Mouse (Mus musculus) spleen, postnatal 14 days (tissue): ENCODE results near the gene Kcnk12.
A peak's percentile ranks its signal among the peaks of the same experiment; 100 is the strongest.

Source experiments
- DNase-seq, 2 experiments: peaks; one replicate each; pipeline ENCODE4 v3.0.0; 2021 to 2022; ENCODE audit warnings: low spot score in 2 of 2

The Kcnk12 gene

GRCm38 (mm10) chr17:87797688-87798291 lies at the start of gene Kcnk12:
Gene Kcnk12 (minus strand): TSS chr17:87797994.
- DNase-seq = no peak

GRCm38 (mm10) chr17:87842156-87842555 lies 44.4 kb upstream of the Kcnk12 start:
- DNase-seq = no peak

GRCm38 (mm10) chr17:87840079-87840478 lies 42.3 kb upstream of the Kcnk12 start:
- DNase-seq = no peak

- DNase-seq = no peak
Measured at GRCm38 (mm10) chr17:87834850-87835249, 37.1 kb upstream of the Kcnk12 start.

GRCm38 (mm10) chr17:87826909-87827308 lies 29.1 kb upstream of the Kcnk12 start:
- no peak for DNase-seq

GRCm38 (mm10) chr17:87826036-87826560 lies 28.3 kb upstream of the Kcnk12 start:
- no peak for DNase-seq

GRCm38 (mm10) chr17:87825454-87826008 lies 27.7 kb upstream of the Kcnk12 start:
- no peak for DNase-seq

GRCm38 (mm10) chr17:87823031-87823430 lies 25.2 kb upstream of the Kcnk12 start:
- no peak for DNase-seq

- DNase-seq = no peak
Measured at GRCm38 (mm10) chr17:87809556-87809955, 11.8 kb upstream of the Kcnk12 start.

- DNase-seq = no peak
Measured at GRCm38 (mm10) chr17:87799948-87800340, 2.1 kb upstream of the Kcnk12 start.

GRCm38 (mm10) chr17:87799212-87799947 lies 1.6 kb upstream of the Kcnk12 start:
- no peak for DNase-seq

GRCm38 (mm10) chr17:87798423-87798941 lies 688 bp upstream of the Kcnk12 start:
- DNase-seq = peak in 1 of 2 experiments; percentile 29

GRCm38 (mm10) chr17:87796881-87797416 lies 845 bp downstream of the Kcnk12 start:
- no peak for DNase-seq

- DNase-seq = no peak
Measured at GRCm38 (mm10) chr17:87795927-87796714, 1.7 kb downstream of the Kcnk12 start.

GRCm38 (mm10) chr17:87794801-87795200 lies 3.0 kb downstream of the Kcnk12 start:
- no peak for DNase-seq

- DNase-seq = no peak
Measured at GRCm38 (mm10) chr17:87793331-87793730, 4.5 kb downstream of the Kcnk12 start.

- no peak for DNase-seq
Measured at GRCm38 (mm10) chr17:87792623-87793315, 5.0 kb downstream of the Kcnk12 start.

- no peak for DNase-seq
Measured at GRCm38 (mm10) chr17:87791517-87792098, 6.2 kb downstream of the Kcnk12 start.

GRCm38 (mm10) chr17:87790661-87791060 lies 7.1 kb downstream of the Kcnk12 start:
- DNase-seq = no peak

GRCm38 (mm10) chr17:87788216-87788615 lies 9.6 kb downstream of the Kcnk12 start:
- DNase-seq = no peak

GRCm38 (mm10) chr17:87787711-87788110 lies 10.1 kb downstream of the Kcnk12 start:
- no peak for DNase-seq
